In the genomic region with DNA sequence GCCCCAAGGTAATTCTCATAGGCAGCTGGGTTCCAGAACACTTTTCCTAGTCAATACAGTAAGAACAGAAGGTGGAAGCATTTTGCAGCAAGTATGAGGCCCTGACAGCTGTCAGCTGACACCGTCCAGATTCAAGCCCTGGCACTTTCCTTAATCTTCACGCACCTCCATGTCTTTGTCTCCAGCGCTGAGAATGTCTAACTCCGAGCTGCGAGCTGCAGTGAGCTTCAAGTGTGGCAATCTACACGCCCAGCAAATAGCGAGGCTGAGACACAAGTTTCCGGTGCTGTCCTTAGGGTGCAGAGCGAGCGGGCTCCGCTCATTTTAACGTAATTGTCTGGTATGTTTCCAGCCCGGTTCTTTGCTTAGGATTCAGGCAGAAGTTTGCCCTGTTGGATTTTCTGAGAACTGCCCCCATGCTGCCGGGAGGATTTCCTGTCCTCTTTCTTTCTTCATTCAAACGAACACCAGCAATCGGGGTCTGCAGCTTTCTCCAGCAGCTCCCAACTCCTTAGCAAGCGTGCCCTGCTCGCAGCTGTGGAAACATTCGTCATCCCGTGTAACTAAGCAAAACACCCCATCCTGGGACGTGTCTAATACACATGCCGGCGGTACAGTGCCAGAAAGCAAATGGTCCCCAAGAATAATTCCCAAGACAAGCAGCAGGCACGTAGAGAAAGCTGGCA, we compare ENCODE assay signal across 9 mouse cellular contexts. TPM values are rescaled to one million over a fixed set of nuclear protein-coding genes. Genes with fewer than 3 reads are reported as not detected.
DNase-seq lines count a peak whose midpoint lies in the region; ATAC-seq lines count a peak whose summit lies in the region.
"Had no signal": no experiment of that assay in that cellular context is flagged by ENCODE, and none has a peak within 500 bp of the region (broad histone marks: within the 10 kb centered on the region; RNA-seq: fewer than 3 reads in every experiment).

No protein-coding gene starts in this region.

- H3K9me3 ChIP-seq in kidney, embryonic 16.5 days (ENCODE audit: low read length): no peaks in the 10 kb centered on the region
- no peaks in the 10 kb centered on the region for H3K9me3 ChIP-seq in embryonic facial prominence, embryonic 12.5 days
- H3K9me3 ChIP-seq in intestine, embryonic 14.5 days (ENCODE audit: control insufficient read depth, low read length): no peaks in the 10 kb centered on the region

- no peak overlapping the region for H3K27ac ChIP-seq in kidney, embryonic 16.5 days (ENCODE audit: low read length)
- H3K27ac ChIP-seq in brown adipose tissue, adult 24 weeks (replicated peaks; ENCODE audit: low read depth, low read length): no peak overlapping the region
- peak overlapping the region; percentile 24; the same call in 1 of the 2 replicates for H3K27ac ChIP-seq in embryonic facial prominence, embryonic 12.5 days
- H3K27ac ChIP-seq in intestine, embryonic 14.5 days (ENCODE audit: low read depth): no peak overlapping the region

- peak overlapping the region; percentile 32 for H3K9ac ChIP-seq in kidney, embryonic 16.5 days (replicated peaks; ENCODE audit: low read length)
- H3K9ac ChIP-seq in embryonic facial prominence, embryonic 12.5 days: no peak overlapping the region
- H3K9ac ChIP-seq in intestine, embryonic 14.5 days (ENCODE audit: low read length): no peak overlapping the region

- no peak overlapping the region for H3K4me3 ChIP-seq in kidney, embryonic 16.5 days (ENCODE audit: low read length)
- peak overlapping the region; percentile 21 for H3K4me3 ChIP-seq in brown adipose tissue, adult 24 weeks (ENCODE audit: insufficient read depth, low read depth, low read length)
- no peak overlapping the region for H3K4me3 ChIP-seq in embryonic facial prominence, embryonic 12.5 days
- H3K4me3 ChIP-seq in intestine, embryonic 14.5 days (ENCODE audit: low read depth, low read length): no peak overlapping the region

- WGBS in kidney, embryonic 16.5 days: 36% methylated on average over 24 of the region's 24 CpGs
- 48% methylated on average over 24 of the region's 24 CpGs for WGBS in embryonic facial prominence, embryonic 12.5 days
- 34% methylated on average over 24 of the region's 24 CpGs for WGBS in intestine, embryonic 14.5 days

- H3K36me3 ChIP-seq in kidney, embryonic 16.5 days (ENCODE audit: insufficient read depth, low read length): no peaks in the 10 kb centered on the region
- no peaks in the 10 kb centered on the region for H3K36me3 ChIP-seq in embryonic facial prominence, embryonic 12.5 days
- no peaks in the 10 kb centered on the region for H3K36me3 ChIP-seq in intestine, embryonic 14.5 days (ENCODE audit: control insufficient read depth, insufficient read depth, low read length)

- H3K4me1 ChIP-seq in kidney, embryonic 16.5 days (ENCODE audit: insufficient read depth, low read length): peaks cover 6% of the 10 kb centered on the region
- 0 out of 2 replicates have a peak, but pooled peaks cover 3% of the 10 kb centered on the region for H3K4me1 ChIP-seq in brown adipose tissue, adult 24 weeks (ENCODE audit: control insufficient read depth, insufficient read depth, insufficient read length, low read length)
- peaks cover 55% of the 10 kb centered on the region for H3K4me1 ChIP-seq in embryonic facial prominence, embryonic 12.5 days
- H3K4me1 ChIP-seq in intestine, embryonic 14.5 days (replicated peaks; ENCODE audit: control insufficient read depth, insufficient read depth, low read length): no peaks in the 10 kb centered on the region; the same call in 1 of the 2 replicates

- no peak for ATAC-seq in kidney, embryonic 16.5 days (ENCODE audit: low FRiP score, low TSS enrichment)
- ATAC-seq in embryonic facial prominence, embryonic 12.5 days (ENCODE audit: insufficient number of reproducible peaks, insufficient read depth, low FRiP score, low TSS enrichment): no peak
- ATAC-seq in intestine, embryonic 14.5 days (replicated peaks; ENCODE audit: low FRiP score, low TSS enrichment, low read depth): no peak

- H3K4me2 ChIP-seq in kidney, embryonic 16.5 days (replicated peaks; ENCODE audit: low read depth, low read length): peak overlapping the region; percentile 11; the same call in 1 of the 2 replicates
- H3K4me2 ChIP-seq in embryonic facial prominence, embryonic 12.5 days (replicated peaks): peak overlapping the region; percentile 26
- peak overlapping the region; percentile 43 for H3K4me2 ChIP-seq in intestine, embryonic 14.5 days (ENCODE audit: low read length)

- no peak for DNase-seq in kidney, adult 18-20 months
- peak; percentile 55 for DNase-seq in intestine, embryonic 14.5 days (ENCODE audit: low spot score)
- no peak for DNase-seq in spleen, postnatal 4 days (ENCODE audit: low spot score in 2 of 2)
- DNase-seq in adrenal gland, postnatal 4 days (ENCODE audit: low spot score in 2 of 2): no peak
- DNase-seq in thymus, adult 18-20 months: no peak
- DNase-seq: adrenal gland, postnatal 36 days had no signal

- H3K27me3 ChIP-seq in kidney, embryonic 16.5 days (ENCODE audit: insufficient read depth, low read length): 0 out of 2 replicates have a peak, but pooled peaks cover 7% of the 10 kb centered on the region
- H3K27me3 ChIP-seq in embryonic facial prominence, embryonic 12.5 days: peaks cover 7% of the 10 kb centered on the region; the same call in 1 of the 2 replicates
- no peaks in the 10 kb centered on the region for H3K27me3 ChIP-seq in intestine, embryonic 14.5 days (replicated peaks; ENCODE audit: control insufficient read depth, insufficient read depth, low read length)

RNA-seq across cellular contexts. Expression of a gene that starts 54.5 kb away (rescaled TPM):
- polyA plus RNA-seq in kidney, embryonic 16.5 days (2015; fragmentation: Nextera tagmentation; extraction: Ambion mirVana): 14.5 and 14.7 TPM in 2 replicates
- 1.3 and 1.6 TPM in 2 replicates for polyA plus RNA-seq in brown adipose tissue, adult 24 weeks (2012; ENCODE audit: insufficient read depth, insufficient read length, missing spikeins)
- polyA plus RNA-seq in embryonic facial prominence, embryonic 12.5 days (2016; fragmentation: Nextera tagmentation; extraction: Ambion mirVana): 35.0 and 46.7 TPM in 2 replicates
- 0.31 and 0.59 TPM in 2 replicates for polyA plus RNA-seq in intestine, embryonic 14.5 days (2014; fragmentation: Nextera tagmentation; extraction: Ambion mirVana)
- total RNA-seq in adrenal gland, postnatal 4 days (2021): 10 to 100 TPM; 14.4 to 15.1 TPM
